Mouse (Mus musculus): ENCODE data around the gene Scfd2. TPM values are rescaled to one million over a fixed set of nuclear protein-coding genes. Genes with fewer than 3 reads are reported as not detected.

Gene Scfd2
- polyA plus RNA-seq, 1 experiment from 2014 or later = 17.7 TPM

DNA sequence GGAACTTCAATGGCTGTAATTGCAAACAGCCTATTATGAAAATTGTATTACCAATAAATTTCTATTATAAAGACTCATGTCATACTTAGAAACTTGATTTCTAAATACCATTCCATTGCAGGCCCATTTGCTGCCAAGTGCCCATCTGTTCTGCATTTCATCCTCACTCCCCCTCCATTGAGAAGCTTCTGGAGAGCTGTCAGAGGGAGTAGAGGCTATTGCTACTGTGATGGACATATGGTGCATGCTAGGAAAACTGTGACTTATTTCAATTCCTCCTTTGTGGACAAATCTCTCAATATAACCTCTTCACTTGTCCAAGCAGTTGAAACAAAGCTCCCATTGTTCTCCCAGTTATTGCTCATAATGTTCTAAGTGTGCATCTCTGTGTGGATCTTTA is 19.9 kb downstream of the Scfd2 start:
- Histone ChIP-seq H3K36me3 (ENCODE audit: control insufficient read depth, insufficient read depth, low read length) (0 out of 2 replicates have a peak, but pooled peaks cover 3% of the 10 kb centered on the region), H3K4me3 (ENCODE audit: low read length) (no peak overlapping the region), H3K9me3 (ENCODE audit: control insufficient read depth, low read length) (no peaks in the 10 kb centered on the region), H3K4me2 (ENCODE audit: low read depth, low read length) (no peak overlapping the region), H3K27ac (ENCODE audit: low read length) (no peak overlapping the region), H3K27me3 (replicated peaks; ENCODE audit: control insufficient read depth, insufficient read depth, low read length) (no peaks in the 10 kb centered on the region), H3K9ac (ENCODE audit: low read depth, low read length) (no peak overlapping the region), H3K4me1 (ENCODE audit: control insufficient read depth, insufficient read depth, low read length) (no peaks in the 10 kb centered on the region)
- ATAC-seq = no peak

DNA sequence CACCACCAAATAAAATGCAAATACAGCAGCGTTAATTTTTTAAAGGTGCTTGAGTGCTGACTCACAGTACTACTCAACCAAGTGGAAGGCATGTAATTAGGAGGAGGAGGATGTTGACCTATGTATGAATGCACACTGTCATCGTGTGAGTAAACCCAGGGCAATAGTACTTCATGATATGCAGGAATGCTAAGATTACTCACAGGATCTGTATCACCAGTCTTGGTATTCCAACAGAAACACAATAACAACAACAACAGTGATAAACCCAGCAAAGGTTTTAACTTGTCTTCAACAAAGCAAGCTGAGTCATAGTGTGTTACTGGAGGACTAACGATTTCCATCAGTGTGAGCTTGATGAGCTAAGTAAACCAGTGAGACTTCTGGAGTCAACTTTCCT is 38.9 kb downstream of the Scfd2 start:
- H3K4me3 ChIP-seq (ENCODE audit: low read length) = no peak overlapping the region
- no peak overlapping the region for H3K4me2 ChIP-seq (ENCODE audit: low read depth, low read length)
- H3K36me3 ChIP-seq (ENCODE audit: control insufficient read depth, insufficient read depth, low read length) = no peaks in the 10 kb centered on the region
- ATAC-seq = no peak
- no peak overlapping the region for H3K9ac ChIP-seq (ENCODE audit: low read depth, low read length)
- H3K27ac ChIP-seq (ENCODE audit: low read length) = no peak overlapping the region
- H3K4me1 ChIP-seq (ENCODE audit: control insufficient read depth, insufficient read depth, low read length) = no peaks in the 10 kb centered on the region
- whole genome bisulfite sequencing = 86% methylated on average over 3 of the region's 3 CpGs
- no peaks in the 10 kb centered on the region for H3K9me3 ChIP-seq (ENCODE audit: control insufficient read depth, low read length)
- H3K27me3 ChIP-seq (replicated peaks; ENCODE audit: control insufficient read depth, insufficient read depth, low read length) = no peaks in the 10 kb centered on the region

DNA sequence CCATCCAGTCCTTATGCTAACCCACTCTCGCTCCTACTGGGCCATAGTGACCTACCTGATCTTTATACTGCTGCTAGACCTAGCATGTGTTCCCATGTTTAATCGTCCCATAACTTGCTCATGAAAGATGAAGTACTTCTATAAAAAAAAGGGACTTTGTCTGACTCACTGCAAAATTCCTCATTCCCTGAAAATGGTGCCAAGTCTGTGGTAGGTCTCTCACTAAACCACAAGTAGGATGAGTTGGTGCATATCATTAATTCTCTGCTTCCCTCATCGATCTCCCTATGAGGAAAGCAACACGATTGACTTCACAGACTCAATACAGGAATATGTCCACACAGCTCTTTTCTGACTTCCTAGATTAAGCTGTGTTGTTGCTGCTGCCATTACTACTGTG is 46.9 kb downstream of the Scfd2 start:
- WGBS = 86% methylated on average over 4 of the region's 4 CpGs
- H3K4me2 ChIP-seq (ENCODE audit: low read depth, low read length) = no peak overlapping the region

DNA sequence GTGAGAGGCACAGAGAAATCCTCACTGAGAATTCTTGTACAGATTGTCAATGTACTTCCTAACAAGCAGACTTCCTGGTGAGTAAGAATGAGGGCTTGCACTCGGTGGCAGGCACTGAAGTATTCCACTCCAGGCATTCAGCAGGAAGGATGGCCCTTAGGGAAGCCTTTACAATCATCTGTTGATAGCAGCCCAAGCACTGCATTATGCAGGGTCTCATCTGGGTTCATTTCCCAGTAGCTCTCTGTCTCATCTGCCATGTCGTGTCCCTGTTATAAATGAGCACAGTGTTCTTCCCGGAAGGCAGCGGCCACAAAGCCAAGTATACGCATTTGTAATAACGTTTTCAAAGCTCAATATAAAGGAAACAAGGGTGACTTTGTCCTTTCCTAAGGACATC is 48.9 kb downstream of the Scfd2 start:
- Histone ChIP-seq H3K9me3 (ENCODE audit: control insufficient read depth, low read length) (no peaks in the 10 kb centered on the region), H3K36me3 (ENCODE audit: control insufficient read depth, insufficient read depth, low read length) (no peaks in the 10 kb centered on the region), H3K9ac (ENCODE audit: low read depth, low read length) (no peak overlapping the region), H3K4me1 (ENCODE audit: control insufficient read depth, insufficient read depth, low read length) (no peaks in the 10 kb centered on the region), H3K4me3 (ENCODE audit: low read length) (no peak overlapping the region), H3K27me3 (replicated peaks; ENCODE audit: control insufficient read depth, insufficient read depth, low read length) (no peaks in the 10 kb centered on the region), H3K4me2 (ENCODE audit: low read depth, low read length) (no peak overlapping the region), H3K27ac (ENCODE audit: low read length) (no peak overlapping the region)
- WGBS = 68% methylated on average over 6 of the region's 6 CpGs
- ATAC-seq = no peak

More for the DNA sequence above, 46.9 kb downstream of the Scfd2 start:
- no peak for ATAC-seq
- Histone ChIP-seq H3K4me1 (ENCODE audit: control insufficient read depth, insufficient read depth, low read length) (no peaks in the 10 kb centered on the region), H3K9ac (ENCODE audit: low read depth, low read length) (no peak overlapping the region), H3K4me3 (ENCODE audit: low read length) (no peak overlapping the region), H3K27me3 (replicated peaks; ENCODE audit: control insufficient read depth, insufficient read depth, low read length) (no peaks in the 10 kb centered on the region), H3K27ac (ENCODE audit: low read length) (no peak overlapping the region), H3K36me3 (ENCODE audit: control insufficient read depth, insufficient read depth, low read length) (no peaks in the 10 kb centered on the region), H3K9me3 (ENCODE audit: control insufficient read depth, low read length) (no peaks in the 10 kb centered on the region)

DNA sequence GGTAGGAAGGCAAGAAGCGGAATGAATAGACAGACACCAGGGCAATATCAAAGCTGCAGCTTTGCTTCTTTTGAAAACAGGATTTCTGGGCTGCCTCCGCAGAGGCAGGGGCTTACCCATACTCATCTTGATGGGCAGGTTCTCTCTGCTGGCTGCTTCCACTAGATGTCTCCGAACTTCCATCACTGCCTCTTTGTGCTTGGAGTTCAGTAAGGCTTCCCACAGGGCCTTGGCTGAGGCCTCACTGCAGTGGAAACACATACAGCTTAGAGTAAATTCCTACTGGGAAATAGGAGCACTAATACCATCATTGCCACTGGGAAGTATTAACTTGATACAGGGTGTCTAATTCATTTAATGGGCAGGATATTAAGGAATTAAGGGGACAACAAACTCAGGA is 49.5 kb downstream of the Scfd2 start:
- Histone ChIP-seq H3K4me1 (ENCODE audit: control insufficient read depth, insufficient read depth, low read length) (no peaks in the 10 kb centered on the region), H3K36me3 (ENCODE audit: control insufficient read depth, insufficient read depth, low read length) (no peaks in the 10 kb centered on the region), H3K9me3 (ENCODE audit: control insufficient read depth, low read length) (no peaks in the 10 kb centered on the region), H3K4me3 (ENCODE audit: low read length) (no peak overlapping the region), H3K9ac (ENCODE audit: low read depth, low read length) (no peak overlapping the region), H3K4me2 (ENCODE audit: low read depth, low read length) (no peak overlapping the region), H3K27ac (ENCODE audit: low read length) (no peak overlapping the region), H3K27me3 (replicated peaks; ENCODE audit: control insufficient read depth, insufficient read depth, low read length) (no peaks in the 10 kb centered on the region)
- ATAC-seq = no peak
- WGBS = 82% methylated on average over 3 of the region's 3 CpGs

DNA sequence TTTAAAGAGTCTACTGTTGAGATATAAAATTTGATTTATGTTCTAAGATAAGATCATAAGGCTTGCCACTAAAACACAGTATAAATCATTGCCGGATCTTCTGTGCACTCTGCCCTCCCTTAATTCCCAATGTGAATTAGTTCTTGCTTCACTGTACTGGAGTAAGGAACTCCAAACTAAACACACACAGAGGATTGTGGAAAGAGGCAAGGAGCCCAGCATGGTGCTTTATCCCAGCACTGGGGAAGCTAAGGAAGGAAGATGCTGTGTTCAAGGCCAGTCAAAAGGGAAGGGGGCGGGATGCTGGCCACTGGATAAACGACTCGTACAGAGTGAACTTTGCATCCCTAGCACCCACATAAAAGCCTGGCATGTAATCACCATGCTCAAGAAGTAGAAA is 51.1 kb downstream of the Scfd2 start:
- Histone ChIP-seq H3K9me3 (ENCODE audit: control insufficient read depth, low read length) (no peaks in the 10 kb centered on the region), H3K27ac (ENCODE audit: low read length) (no peak overlapping the region), H3K4me1 (ENCODE audit: control insufficient read depth, insufficient read depth, low read length) (no peaks in the 10 kb centered on the region), H3K36me3 (ENCODE audit: control insufficient read depth, insufficient read depth, low read length) (no peaks in the 10 kb centered on the region), H3K9ac (ENCODE audit: low read depth, low read length) (no peak overlapping the region), H3K27me3 (replicated peaks; ENCODE audit: control insufficient read depth, insufficient read depth, low read length) (no peaks in the 10 kb centered on the region), H3K4me3 (ENCODE audit: low read length) (no peak overlapping the region), H3K4me2 (ENCODE audit: low read depth, low read length) (no peak overlapping the region)
- ATAC-seq = no peak
- WGBS = 65% methylated on average over 4 of the region's 4 CpGs

DNA sequence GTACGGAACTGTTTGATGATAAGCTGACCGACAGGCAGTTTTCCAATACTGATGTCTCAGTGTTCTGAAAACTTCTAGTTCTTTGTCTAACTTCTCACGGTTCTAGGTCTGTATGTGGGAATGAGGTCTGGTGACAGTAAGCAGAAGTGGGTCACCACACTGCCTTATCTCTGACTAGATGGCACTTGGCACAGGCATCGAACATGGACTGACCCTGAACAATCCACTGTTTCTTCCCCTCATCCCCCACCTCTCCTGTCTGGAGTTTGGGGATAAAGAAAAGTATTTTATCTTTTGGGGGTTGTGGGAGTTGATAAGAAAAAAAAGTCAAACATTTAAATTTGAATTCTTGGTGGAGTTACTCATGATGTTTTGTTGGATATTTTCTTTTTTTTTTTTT is 51.6 kb downstream of the Scfd2 start:
- Histone ChIP-seq H3K27me3 (replicated peaks; ENCODE audit: control insufficient read depth, insufficient read depth, low read length) (no peaks in the 10 kb centered on the region), H3K4me1 (ENCODE audit: control insufficient read depth, insufficient read depth, low read length) (no peaks in the 10 kb centered on the region), H3K9ac (ENCODE audit: low read depth, low read length) (no peak overlapping the region), H3K4me2 (ENCODE audit: low read depth, low read length) (no peak overlapping the region), H3K4me3 (ENCODE audit: low read length) (no peak overlapping the region), H3K9me3 (ENCODE audit: control insufficient read depth, low read length) (no peaks in the 10 kb centered on the region), H3K27ac (ENCODE audit: low read length) (no peak overlapping the region), H3K36me3 (ENCODE audit: control insufficient read depth, insufficient read depth, low read length) (no peaks in the 10 kb centered on the region)
- no peak for ATAC-seq
- WGBS = 50% methylated on average over 4 of the region's 4 CpGs

DNA sequence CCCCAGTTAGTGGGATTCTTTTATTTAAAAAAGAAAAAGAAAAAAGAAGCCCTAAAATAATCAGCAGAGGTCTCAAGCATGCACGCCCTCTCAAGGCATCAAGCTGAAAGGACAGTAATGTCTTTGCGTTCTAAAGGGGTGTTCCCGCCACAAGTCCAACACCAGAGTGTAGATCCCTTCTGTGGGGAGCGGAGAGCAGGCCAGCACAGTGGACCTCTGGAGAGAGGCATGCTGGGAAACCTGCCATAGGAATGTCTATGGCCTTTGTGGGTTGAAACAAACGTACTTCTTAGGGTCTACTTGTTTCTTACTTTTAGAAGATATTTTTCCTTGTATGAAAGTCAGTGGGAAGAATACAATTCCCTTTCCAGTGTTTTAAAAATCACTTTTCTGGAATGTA is 52.4 kb downstream of the Scfd2 start:
- Histone ChIP-seq H3K4me1 (ENCODE audit: control insufficient read depth, insufficient read depth, low read length) (no peaks in the 10 kb centered on the region), H3K4me3 (ENCODE audit: low read length) (no peak overlapping the region), H3K36me3 (ENCODE audit: control insufficient read depth, insufficient read depth, low read length) (no peaks in the 10 kb centered on the region), H3K27ac (ENCODE audit: low read length) (no peak overlapping the region), H3K9ac (ENCODE audit: low read depth, low read length) (no peak overlapping the region), H3K4me2 (ENCODE audit: low read depth, low read length) (no peak overlapping the region), H3K27me3 (replicated peaks; ENCODE audit: control insufficient read depth, insufficient read depth, low read length) (no peaks in the 10 kb centered on the region), H3K9me3 (ENCODE audit: control insufficient read depth, low read length) (no peaks in the 10 kb centered on the region)
- no peak for ATAC-seq
- WGBS = 56% methylated on average over 5 of the region's 5 CpGs

DNA sequence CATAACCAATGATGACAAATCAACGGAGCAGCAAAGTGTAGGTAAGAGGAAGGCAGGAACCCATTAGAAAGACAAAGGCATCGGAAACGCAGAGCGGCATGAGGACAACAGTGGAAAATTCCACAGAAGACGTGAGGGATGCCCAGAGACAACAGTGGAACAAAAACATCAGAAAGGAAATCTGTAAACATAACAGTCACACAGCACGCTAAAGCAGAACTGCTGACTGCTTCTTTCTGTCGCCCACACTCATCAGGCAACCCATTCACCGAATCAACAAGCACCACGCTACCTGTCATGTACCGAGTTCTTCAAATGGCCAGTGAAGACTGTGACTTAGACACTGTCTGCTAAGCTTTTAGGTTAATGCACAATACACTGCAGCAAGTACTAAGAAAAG is 55.0 kb downstream of the Scfd2 start:
- H3K9me3 ChIP-seq (ENCODE audit: control insufficient read depth, low read length) = no peaks in the 10 kb centered on the region
- no peaks in the 10 kb centered on the region for H3K4me1 ChIP-seq (ENCODE audit: control insufficient read depth, insufficient read depth, low read length)
- ATAC-seq = no peak
- H3K4me2 ChIP-seq (ENCODE audit: low read depth, low read length) = no peak overlapping the region
- H3K27ac ChIP-seq (ENCODE audit: low read length) = no peak overlapping the region
- H3K9ac ChIP-seq (ENCODE audit: low read depth, low read length) = no peak overlapping the region
- no peaks in the 10 kb centered on the region for H3K27me3 ChIP-seq (replicated peaks; ENCODE audit: control insufficient read depth, insufficient read depth, low read length)
- WGBS = 84% methylated on average over 10 of the region's 10 CpGs
- no peaks in the 10 kb centered on the region for H3K36me3 ChIP-seq (ENCODE audit: control insufficient read depth, insufficient read depth, low read length)
- no peak overlapping the region for H3K4me3 ChIP-seq (ENCODE audit: low read length)

DNA sequence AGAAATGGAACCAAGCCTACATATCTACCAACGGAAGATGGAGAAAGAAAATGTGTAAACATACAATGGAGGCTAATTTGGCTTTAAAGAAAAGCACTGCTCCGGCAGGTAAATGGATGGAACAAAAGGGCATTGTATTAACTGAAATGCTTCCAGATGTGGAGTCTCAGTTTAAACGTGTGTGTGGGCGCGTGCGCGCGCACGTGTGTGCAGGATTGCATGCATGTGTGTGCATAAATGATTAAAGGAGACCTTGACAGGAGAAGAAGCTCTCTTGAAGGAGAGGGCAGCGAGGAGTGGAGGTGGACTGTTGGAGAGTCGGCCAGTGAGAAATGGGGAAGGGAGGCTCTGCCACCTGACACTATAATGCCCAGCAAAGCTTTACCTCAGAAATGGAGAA is 58.4 kb downstream of the Scfd2 start:
- Histone ChIP-seq H3K36me3 (ENCODE audit: control insufficient read depth, insufficient read depth, low read length) (no peaks in the 10 kb centered on the region), H3K27ac (ENCODE audit: low read length) (no peak overlapping the region), H3K4me1 (ENCODE audit: control insufficient read depth, insufficient read depth, low read length) (no peaks in the 10 kb centered on the region), H3K4me3 (ENCODE audit: low read length) (no peak overlapping the region), H3K4me2 (ENCODE audit: low read depth, low read length) (no peak overlapping the region), H3K27me3 (replicated peaks; ENCODE audit: control insufficient read depth, insufficient read depth, low read length) (no peaks in the 10 kb centered on the region), H3K9me3 (ENCODE audit: control insufficient read depth, low read length) (no peaks in the 10 kb centered on the region), H3K9ac (ENCODE audit: low read depth, low read length) (no peak overlapping the region)
- 90% methylated on average over 11 of the region's 11 CpGs for WGBS
- ATAC-seq = no peak

Data from intestine, embryonic 16.5 days (tissue).